Mouse (Mus musculus) left cerebral cortex, adult 11 months (tissue): ENCODE measurements around the gene Rhou.

Experiments
- DNase-seq: peaks from one replicate; pipeline ENCODE4 v3.0.0; 2022; ENCODE audit warnings: low spot score

Rhou gene

GRCm38 (mm10) chr8:123651390-123652098 is 2.2 kb upstream of the Rhou start:
- no peak for DNase-seq

- no peak for DNase-seq
Observed at GRCm38 (mm10) chr8:123652641-123653040, 1.1 kb upstream of the Rhou start.

- no peak for DNase-seq
Observed at GRCm38 (mm10) chr8:123653994-123654569, 353 bp downstream of the Rhou start.

GRCm38 (mm10) chr8:123654763-123655162 is 1.0 kb downstream of the Rhou start:
- DNase-seq: no peak

GRCm38 (mm10) chr8:123655351-123655779 is 1.6 kb downstream of the Rhou start:
- DNase-seq: no peak

- DNase-seq: no peak
Observed at GRCm38 (mm10) chr8:123657826-123658225, 4.1 kb downstream of the Rhou start.

- DNase-seq: no peak
Observed at GRCm38 (mm10) chr8:123659469-123660057, 5.8 kb downstream of the Rhou start.

GRCm38 (mm10) chr8:123661515-123661914 is 7.8 kb downstream of the Rhou start:
- no peak for DNase-seq

GRCm38 (mm10) chr8:123665580-123665979 is 11.9 kb downstream of the Rhou start:
- DNase-seq: no peak

GRCm38 (mm10) chr8:123666832-123667231 is 13.1 kb downstream of the Rhou start:
- DNase-seq: no peak

GRCm38 (mm10) chr8:123668681-123669080 is 15.0 kb downstream of the Rhou start:
- DNase-seq: no peak

- DNase-seq: no peak
Observed at GRCm38 (mm10) chr8:123670766-123671165, 17.0 kb downstream of the Rhou start.

GRCm38 (mm10) chr8:123671454-123671853 is 17.7 kb downstream of the Rhou start:
- DNase-seq: no peak

GRCm38 (mm10) chr8:123672648-123673047 is 18.9 kb downstream of the Rhou start:
- no peak for DNase-seq

- no peak for DNase-seq
Observed at GRCm38 (mm10) chr8:123675611-123676010, 21.9 kb downstream of the Rhou start.

GRCm38 (mm10) chr8:123678390-123678789 is 24.7 kb downstream of the Rhou start:
- no peak for DNase-seq

GRCm38 (mm10) chr8:123682073-123682761 is 28.5 kb downstream of the Rhou start:
- DNase-seq: peak; percentile 16

GRCm38 (mm10) chr8:123683321-123683720 is 29.6 kb downstream of the Rhou start:
- no peak for DNase-seq

- no peak for DNase-seq
Observed at GRCm38 (mm10) chr8:123684806-123685205, 31.1 kb downstream of the Rhou start.

- no peak for DNase-seq
Observed at GRCm38 (mm10) chr8:123685477-123685876, 31.7 kb downstream of the Rhou start.

- no peak for DNase-seq
Observed at GRCm38 (mm10) chr8:123687826-123688225, 34.1 kb downstream of the Rhou start.

GRCm38 (mm10) chr8:123692165-123692962 is 38.6 kb downstream of the Rhou start:
- DNase-seq: no peak
